Mouse (Mus musculus): ENCODE data around the gene Acox3. TPM values are rescaled to one million over a fixed set of nuclear protein-coding genes. Genes with fewer than 3 reads are reported as not detected.

The Acox3 gene
- polyA plus RNA-seq, 1 experiment from 2014 or later = 13.4 TPM

GRCm38 (mm10) chr5:35623831-35624230 is 41.0 kb downstream of the Acox3 start:
- Histone ChIP-seq H3K9me3 (no peaks in the 10 kb centered on the region), H3K27me3 (no peaks in the 10 kb centered on the region), H3K4me3 (no peak overlapping the region), H3K27ac (replicated peaks) (no peak overlapping the region), H3K4me1 (replicated peaks) (no peaks in the 10 kb centered on the region), H3K36me3 (no peaks in the 10 kb centered on the region), H3K9ac (no peak overlapping the region), H3K4me2 (no peak overlapping the region)
- ATAC-seq (ENCODE audit: low FRiP score, low read depth) = no peak

- Histone ChIP-seq H3K27me3 (no peaks in the 10 kb centered on the region), H3K4me2 (no peak overlapping the region), H3K27ac (replicated peaks) (no peak overlapping the region), H3K36me3 (no peaks in the 10 kb centered on the region), H3K9me3 (no peaks in the 10 kb centered on the region), H3K9ac (no peak overlapping the region), H3K4me1 (replicated peaks) (no peaks in the 10 kb centered on the region), H3K4me3 (no peak overlapping the region)
- ATAC-seq (ENCODE audit: low FRiP score, low read depth) = no peak
- WGBS = 77% methylated on average over 4 of the region's 4 CpGs
Measured at GRCm38 (mm10) chr5:35624751-35625239, 42.0 kb downstream of the Acox3 start.

GRCm38 (mm10) chr5:35626408-35626807 is 43.6 kb downstream of the Acox3 start:
- Histone ChIP-seq H3K4me2 (no peak overlapping the region), H3K9ac (no peak overlapping the region), H3K27ac (replicated peaks) (no peak overlapping the region), H3K27me3 (no peaks in the 10 kb centered on the region), H3K36me3 (no peaks in the 10 kb centered on the region), H3K4me1 (replicated peaks) (no peaks in the 10 kb centered on the region), H3K9me3 (no peaks in the 10 kb centered on the region), H3K4me3 (no peak overlapping the region)
- no peak for ATAC-seq (ENCODE audit: low FRiP score, low read depth)
- 94% methylated on average over 2 of the region's 2 CpGs for WGBS

GRCm38 (mm10) chr5:35627307-35627840 is 44.5 kb downstream of the Acox3 start:
- no peaks in the 10 kb centered on the region for H3K4me1 ChIP-seq (replicated peaks)
- H3K4me3 ChIP-seq = no peak overlapping the region
- no peak overlapping the region for H3K9ac ChIP-seq
- no peak overlapping the region for H3K27ac ChIP-seq (replicated peaks)
- H3K9me3 ChIP-seq = no peaks in the 10 kb centered on the region
- 70% methylated on average over 7 of the region's 7 CpGs for WGBS
- H3K4me2 ChIP-seq = no peak overlapping the region
- H3K36me3 ChIP-seq = no peaks in the 10 kb centered on the region
- no peaks in the 10 kb centered on the region for H3K27me3 ChIP-seq
- no peak for ATAC-seq (ENCODE audit: low FRiP score, low read depth)

GRCm38 (mm10) chr5:35628685-35629084 is 45.8 kb downstream of the Acox3 start:
- Histone ChIP-seq H3K4me1 (replicated peaks) (no peaks in the 10 kb centered on the region), H3K4me2 (no peak overlapping the region), H3K4me3 (no peak overlapping the region), H3K9ac (no peak overlapping the region), H3K27ac (replicated peaks) (no peak overlapping the region; the same call in 1 of the 2 replicates), H3K36me3 (no peaks in the 10 kb centered on the region), H3K27me3 (no peaks in the 10 kb centered on the region), H3K9me3 (no peaks in the 10 kb centered on the region)
- WGBS = 31% methylated on average over 1 of the region's 1 CpGs
- 0 out of 2 replicates have a peak, but pooled peaks have one; percentile 45 for ATAC-seq (ENCODE audit: low FRiP score, low read depth)

- ATAC-seq (ENCODE audit: low FRiP score, low read depth) = no peak
- Histone ChIP-seq H3K27me3 (no peaks in the 10 kb centered on the region), H3K36me3 (no peaks in the 10 kb centered on the region), H3K4me2 (no peak overlapping the region), H3K4me1 (replicated peaks) (no peaks in the 10 kb centered on the region), H3K27ac (replicated peaks) (no peak overlapping the region), H3K4me3 (no peak overlapping the region), H3K9me3 (no peaks in the 10 kb centered on the region), H3K9ac (no peak overlapping the region)
Measured at GRCm38 (mm10) chr5:35629333-35629732, 46.5 kb downstream of the Acox3 start.

GRCm38 (mm10) chr5:35630706-35631105 is 47.9 kb downstream of the Acox3 start:
- 75% methylated on average over 1 of the region's 1 CpGs for WGBS
- no peaks in the 10 kb centered on the region for H3K36me3 ChIP-seq
- no peak overlapping the region for H3K4me2 ChIP-seq
- H3K9me3 ChIP-seq = no peaks in the 10 kb centered on the region
- H3K4me1 ChIP-seq (replicated peaks) = no peaks in the 10 kb centered on the region
- H3K9ac ChIP-seq = no peak overlapping the region
- H3K27ac ChIP-seq (replicated peaks) = no peak overlapping the region
- H3K4me3 ChIP-seq = no peak overlapping the region
- no peak for ATAC-seq (ENCODE audit: low FRiP score, low read depth)
- no peaks in the 10 kb centered on the region for H3K27me3 ChIP-seq

- no peak for ATAC-seq (ENCODE audit: low FRiP score, low read depth)
Measured at GRCm38 (mm10) chr5:35631224-35631623, 48.4 kb downstream of the Acox3 start.

GRCm38 (mm10) chr5:35631755-35632154 is 48.9 kb downstream of the Acox3 start:
- H3K4me1 ChIP-seq (replicated peaks) = no peaks in the 10 kb centered on the region
- no peak overlapping the region for H3K4me3 ChIP-seq
- H3K36me3 ChIP-seq = no peaks in the 10 kb centered on the region
- no peak overlapping the region for H3K4me2 ChIP-seq
- no peaks in the 10 kb centered on the region for H3K27me3 ChIP-seq
- H3K9me3 ChIP-seq = no peaks in the 10 kb centered on the region
- H3K27ac ChIP-seq (replicated peaks) = no peak overlapping the region
- WGBS = 79% methylated on average over 5 of the region's 5 CpGs
- H3K9ac ChIP-seq = no peak overlapping the region
- ATAC-seq (ENCODE audit: low FRiP score, low read depth) = no peak

More at GRCm38 (mm10) chr5:35631224-35631623, 48.4 kb downstream of the Acox3 start:
- Histone ChIP-seq H3K4me1 (replicated peaks) (no peaks in the 10 kb centered on the region), H3K27me3 (no peaks in the 10 kb centered on the region), H3K4me2 (no peak overlapping the region), H3K9me3 (no peaks in the 10 kb centered on the region), H3K9ac (no peak overlapping the region), H3K4me3 (no peak overlapping the region), H3K36me3 (no peaks in the 10 kb centered on the region), H3K27ac (replicated peaks) (no peak overlapping the region)
- WGBS = 90% methylated on average over 3 of the region's 3 CpGs

GRCm38 (mm10) chr5:35632841-35633240 is 50.0 kb downstream of the Acox3 start:
- H3K9me3 ChIP-seq = no peaks in the 10 kb centered on the region
- H3K27me3 ChIP-seq = no peaks in the 10 kb centered on the region
- H3K4me2 ChIP-seq = no peak overlapping the region
- no peak overlapping the region for H3K4me3 ChIP-seq
- H3K4me1 ChIP-seq (replicated peaks) = no peaks in the 10 kb centered on the region
- H3K36me3 ChIP-seq = no peaks in the 10 kb centered on the region
- ATAC-seq (ENCODE audit: low FRiP score, low read depth) = no peak
- H3K27ac ChIP-seq (replicated peaks) = no peak overlapping the region
- no peak overlapping the region for H3K9ac ChIP-seq
- WGBS = 84% methylated on average over 6 of the region's 6 CpGs

GRCm38 (mm10) chr5:35636016-35636415 is 53.2 kb downstream of the Acox3 start:
- 82% methylated on average over 2 of the region's 2 CpGs for WGBS
- no peak overlapping the region for H3K4me3 ChIP-seq
- no peaks in the 10 kb centered on the region for H3K4me1 ChIP-seq (replicated peaks)
- no peaks in the 10 kb centered on the region for H3K9me3 ChIP-seq
- H3K27ac ChIP-seq (replicated peaks) = no peak overlapping the region
- H3K36me3 ChIP-seq = no peaks in the 10 kb centered on the region
- H3K4me2 ChIP-seq = no peak overlapping the region
- H3K9ac ChIP-seq = no peak overlapping the region
- no peak for ATAC-seq (ENCODE audit: low FRiP score, low read depth)
- H3K27me3 ChIP-seq = no peaks in the 10 kb centered on the region

GRCm38 (mm10) chr5:35641961-35642584 is 59.2 kb downstream of the Acox3 start:
- no peaks in the 10 kb centered on the region for H3K36me3 ChIP-seq
- H3K27ac ChIP-seq (replicated peaks) = no peak overlapping the region
- H3K4me3 ChIP-seq = no peak overlapping the region
- H3K27me3 ChIP-seq = no peaks in the 10 kb centered on the region
- ATAC-seq (ENCODE audit: low FRiP score, low read depth) = no peak
- no peak overlapping the region for H3K4me2 ChIP-seq
- H3K9me3 ChIP-seq = no peaks in the 10 kb centered on the region
- H3K4me1 ChIP-seq (replicated peaks) = no peaks in the 10 kb centered on the region
- WGBS = 70% methylated on average over 10 of the region's 10 CpGs
- H3K9ac ChIP-seq = no peak overlapping the region
